Mouse (Mus musculus) thymus, postnatal 0 days (tissue): ENCODE measurements around the gene Dnah17. TPM values are rescaled to one million over a fixed set of nuclear protein-coding genes. Genes with fewer than 3 reads are reported as not detected.
A peak's percentile ranks its signal among the peaks of the same experiment; 100 is the strongest.

ENCODE experiments used
- DNase-seq: peaks from one replicate; pipeline ENCODE4 v3.0.0-alpha.2; 2015; ENCODE audit warnings: low spot score
- polyA plus RNA-seq: library from polyadenylated mRNA; unstranded; fragments of >200 nt; fragmentation: Nextera tagmentation; extraction: Ambion mirVana; gene quantifications from 2 replicates; pipeline ENCODE4 v1.2.1, GENCODE M21; 2015

The Dnah17 gene
- polyA plus RNA-seq, 1 experiment from 2014 or later = 0.88 TPM

- DNase-seq = no peak
Measured at GRCm38 (mm10) chr11:117996066-117996465, 134.4 kb downstream of the Dnah17 start.

- no peak for DNase-seq
Measured at GRCm38 (mm10) chr11:117995661-117996060, 134.8 kb downstream of the Dnah17 start.

GRCm38 (mm10) chr11:117995255-117995654 is 135.2 kb downstream of the Dnah17 start:
- no peak for DNase-seq

GRCm38 (mm10) chr11:117994250-117995057 is 136.0 kb downstream of the Dnah17 start:
- DNase-seq = peak; percentile 14

- no peak for DNase-seq
Measured at GRCm38 (mm10) chr11:117993190-117994175, 137.0 kb downstream of the Dnah17 start.

- no peak for DNase-seq
Measured at GRCm38 (mm10) chr11:117991502-117992470, 138.6 kb downstream of the Dnah17 start.

GRCm38 (mm10) chr11:117989926-117990325 is 140.5 kb downstream of the Dnah17 start:
- DNase-seq = peak; percentile 40

- no peak for DNase-seq
Measured at GRCm38 (mm10) chr11:117989241-117989640, 141.2 kb downstream of the Dnah17 start.

GRCm38 (mm10) chr11:117987968-117988367 is 142.5 kb downstream of the Dnah17 start:
- DNase-seq = no peak

- DNase-seq = no peak
Measured at GRCm38 (mm10) chr11:117987032-117987451, 143.4 kb downstream of the Dnah17 start.

GRCm38 (mm10) chr11:117986126-117987031 is 144.1 kb downstream of the Dnah17 start, which contains the start of gene Pgs1:
Gene Pgs1, plus strand, starts transcription at chr11:117986292.
- peak; percentile 94 for DNase-seq

- DNase-seq = no peak
Measured at GRCm38 (mm10) chr11:117983770-117984169, 146.7 kb downstream of the Dnah17 start.

- DNase-seq = no peak
Measured at GRCm38 (mm10) chr11:117982426-117982825, 148.0 kb downstream of the Dnah17 start.

GRCm38 (mm10) chr11:117979388-117979787 is 151.0 kb downstream of the Dnah17 start:
- DNase-seq = no peak

GRCm38 (mm10) chr11:117977694-117978360 is 152.6 kb downstream of the Dnah17 start:
- DNase-seq = no peak

GRCm38 (mm10) chr11:117976081-117976582 is 154.3 kb downstream of the Dnah17 start:
- DNase-seq = no peak

GRCm38 (mm10) chr11:117975211-117975967 is 155.0 kb downstream of the Dnah17 start:
- no peak for DNase-seq
